Mouse (Mus musculus): ENCODE results near the gene Ctnnd2. TPM values are rescaled to one million over a fixed set of nuclear protein-coding genes. Genes with fewer than 3 reads are reported as not detected.
"Not testable (repeated sequence)": the region's sequence is repeated elsewhere in the genome, so short reads cannot be mapped to it uniquely, and the experiment has no call there.

Ctnnd2 gene
- 124 and 135 TPM in 2 replicates for polyA plus RNA-seq (2012; rRNA removed)

DNA sequence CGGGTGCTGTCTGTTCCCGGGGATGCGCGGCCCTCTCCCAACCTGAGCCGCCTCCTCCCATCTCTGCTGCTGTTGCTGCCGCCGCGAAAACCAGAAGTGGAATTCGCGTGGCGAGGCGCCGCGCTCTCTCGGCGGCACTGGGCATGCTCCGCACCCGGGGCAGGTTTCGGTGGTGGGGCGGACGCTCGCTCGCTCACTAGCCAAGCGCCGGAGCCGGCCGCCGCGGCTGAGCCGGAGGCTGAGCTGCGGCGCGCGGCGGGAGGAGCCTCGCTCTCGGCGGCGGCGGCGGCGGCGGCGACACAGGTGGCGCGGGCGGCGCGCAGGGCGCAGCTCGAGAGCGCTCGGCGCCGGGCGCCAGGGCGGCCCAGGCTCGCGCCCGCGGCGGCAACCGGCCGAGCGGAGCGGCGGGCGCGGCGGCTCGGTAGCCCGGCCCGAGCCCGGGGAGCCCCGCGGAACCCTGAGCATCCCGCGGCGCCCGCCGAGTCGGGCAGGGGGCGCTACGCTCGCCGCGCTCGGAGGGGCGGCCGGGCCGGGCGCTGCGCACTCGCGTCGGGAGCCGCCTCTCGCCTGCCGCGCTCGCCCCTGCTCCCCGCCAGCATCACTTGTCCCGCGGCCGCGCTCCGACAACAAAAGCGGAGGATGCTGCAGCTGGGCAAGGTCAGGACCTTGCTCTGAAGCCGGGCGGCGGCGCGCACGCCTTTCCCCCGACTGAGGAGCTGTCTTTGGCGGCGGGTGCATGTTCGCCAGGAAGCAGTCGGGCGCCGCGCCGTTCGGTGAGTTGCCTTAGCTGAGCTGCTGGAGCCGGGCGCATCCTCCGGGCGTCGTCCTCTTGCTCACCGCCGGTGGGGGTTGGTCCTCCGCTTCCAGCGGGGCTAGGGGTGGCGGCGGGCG lies at the start of gene Ctnnd2:
Gene Ctnnd2, plus strand, starts transcription at position 203 of the 891 bp plus-strand sequence.
- DNase-seq (ENCODE audit: extremely low spot score in 1 of 2, low spot score in 1 of 2), result peak; percentile 67 to 90

- DNase-seq (ENCODE audit: extremely low spot score in 1 of 2, low spot score in 1 of 2), result no peak
Measured at GRCm38 (mm10) chr15:30130705-30131104, 41.7 kb upstream of the Ctnnd2 start.

GRCm38 (mm10) chr15:30139626-30140025 lies 32.8 kb upstream of the Ctnnd2 start:
- not testable (repeated sequence) for DNase-seq (ENCODE audit: extremely low spot score in 1 of 2, low spot score in 1 of 2)

DNA sequence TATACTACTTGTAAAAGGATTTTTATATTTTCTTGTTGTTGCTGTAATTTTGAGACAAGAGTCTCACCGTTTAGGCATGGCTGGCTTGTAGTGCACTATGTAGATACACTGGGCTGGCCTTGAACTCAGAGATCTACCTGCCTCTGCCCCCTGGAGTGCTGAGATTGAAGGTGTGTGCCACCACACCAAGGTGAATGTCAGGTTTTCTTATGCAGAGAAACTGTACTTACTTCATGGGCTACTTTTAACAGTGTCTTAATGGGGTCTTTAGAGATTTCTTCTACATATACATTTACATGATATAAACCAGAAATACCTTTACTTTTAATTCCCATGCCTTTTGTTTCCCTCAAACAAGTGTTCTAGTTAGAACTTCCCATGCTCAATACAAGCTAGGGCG lies 27.0 kb upstream of the Ctnnd2 start:
- no peak for DNase-seq (ENCODE audit: extremely low spot score in 1 of 2, low spot score in 1 of 2)

DNA sequence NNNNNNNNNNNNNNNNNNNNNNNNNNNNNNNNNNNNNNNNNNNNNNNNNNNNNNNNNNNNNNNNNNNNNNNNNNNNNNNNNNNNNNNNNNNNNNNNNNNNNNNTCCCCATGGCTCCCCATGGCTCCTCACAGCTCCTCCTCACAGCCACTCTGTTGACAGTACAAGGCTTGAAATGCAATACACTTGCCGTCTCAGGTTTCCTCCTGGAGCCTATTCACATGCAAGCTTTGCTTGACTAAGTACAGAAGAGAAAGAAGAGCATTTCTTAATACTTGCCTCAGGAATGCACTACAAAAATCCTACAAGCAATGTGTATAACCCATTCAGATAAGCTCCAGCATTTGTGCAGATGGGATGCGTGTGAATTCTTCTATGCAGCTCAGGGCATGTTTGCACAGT lies 20.2 kb upstream of the Ctnnd2 start:
- no peak for DNase-seq (ENCODE audit: extremely low spot score in 1 of 2, low spot score in 1 of 2)

DNA sequence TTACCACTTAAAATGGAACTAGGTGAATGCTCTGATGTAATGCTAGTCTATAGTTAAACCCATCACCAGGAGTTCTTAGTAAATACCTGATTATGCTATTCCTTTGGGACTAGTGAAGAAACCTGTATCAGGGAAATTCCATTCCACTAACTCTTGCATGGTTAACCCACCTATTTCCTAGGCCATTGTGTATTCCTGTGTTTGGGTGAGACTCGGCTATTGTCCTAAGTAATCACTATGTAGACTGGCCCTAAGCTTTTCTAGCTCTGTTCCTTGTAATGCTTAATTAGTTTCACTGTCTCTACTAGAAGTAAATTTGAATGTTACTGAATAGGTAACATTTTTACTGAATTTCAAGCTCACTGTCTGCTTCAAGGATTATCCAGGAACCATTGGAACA lies 14.4 kb upstream of the Ctnnd2 start:
- no peak for DNase-seq (ENCODE audit: extremely low spot score in 1 of 2, low spot score in 1 of 2)

DNA sequence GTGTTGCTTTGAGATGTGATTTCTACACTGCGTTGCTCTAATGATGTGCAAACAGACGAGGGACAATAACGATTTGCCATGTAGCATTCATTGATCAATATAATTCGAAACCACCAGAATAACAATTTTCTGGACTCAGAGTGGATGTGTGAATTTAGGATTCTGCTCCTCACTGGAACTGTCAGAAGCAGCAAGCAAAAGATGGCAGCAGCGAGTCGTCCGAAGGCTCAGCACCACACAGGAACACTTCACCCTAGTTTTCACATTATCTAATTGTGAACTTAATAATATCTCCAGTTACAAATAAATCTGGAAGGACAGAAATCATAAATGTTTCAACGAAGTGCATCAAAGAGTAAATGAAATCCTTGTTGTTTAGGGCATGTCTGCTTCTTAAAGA lies 2.4 kb upstream of the Ctnnd2 start:
- DNase-seq (ENCODE audit: extremely low spot score in 1 of 2, low spot score in 1 of 2), result peak in 1 of 2 experiments; percentile 50

DNA sequence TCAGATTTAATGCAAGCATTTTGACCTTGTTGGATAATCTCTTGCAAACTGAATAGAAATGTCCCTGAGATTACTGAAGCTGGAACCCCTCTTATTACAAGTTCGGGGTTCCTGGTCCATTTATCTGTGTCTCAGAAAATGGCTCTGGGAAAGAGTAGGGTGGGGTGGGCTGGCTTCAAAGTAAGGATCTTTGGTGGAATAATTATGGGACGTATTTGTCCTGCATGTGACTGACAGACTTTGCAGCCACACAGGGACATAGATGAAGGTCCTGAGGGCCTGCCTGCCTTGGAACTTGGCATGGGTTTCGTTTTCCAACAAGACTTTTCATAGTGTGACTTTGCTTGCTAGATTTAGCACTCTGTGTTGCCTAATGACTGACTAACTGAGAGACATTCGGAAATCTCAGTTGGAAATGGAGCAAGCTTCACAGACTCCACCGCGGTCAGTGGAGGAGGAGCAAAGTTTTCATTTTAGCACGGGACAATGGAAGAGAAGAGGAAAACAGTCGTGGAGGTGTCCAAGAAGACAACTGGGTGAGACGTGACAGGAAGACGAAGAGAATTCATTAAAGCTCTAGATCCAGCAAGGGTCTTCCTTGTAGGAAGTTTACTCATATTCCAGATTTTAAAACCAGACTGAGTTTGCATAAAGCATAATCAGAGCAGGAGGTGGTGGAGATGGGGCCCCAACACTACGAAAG lies 749 bp upstream of the Ctnnd2 start:
- DNase-seq (ENCODE audit: extremely low spot score in 1 of 2, low spot score in 1 of 2), result no peak

- peak in 1 of 2 experiments; percentile 34 for DNase-seq (ENCODE audit: extremely low spot score in 1 of 2, low spot score in 1 of 2)
Measured at GRCm38 (mm10) chr15:30173370-30173941, 1.1 kb downstream of the Ctnnd2 start.

DNA sequence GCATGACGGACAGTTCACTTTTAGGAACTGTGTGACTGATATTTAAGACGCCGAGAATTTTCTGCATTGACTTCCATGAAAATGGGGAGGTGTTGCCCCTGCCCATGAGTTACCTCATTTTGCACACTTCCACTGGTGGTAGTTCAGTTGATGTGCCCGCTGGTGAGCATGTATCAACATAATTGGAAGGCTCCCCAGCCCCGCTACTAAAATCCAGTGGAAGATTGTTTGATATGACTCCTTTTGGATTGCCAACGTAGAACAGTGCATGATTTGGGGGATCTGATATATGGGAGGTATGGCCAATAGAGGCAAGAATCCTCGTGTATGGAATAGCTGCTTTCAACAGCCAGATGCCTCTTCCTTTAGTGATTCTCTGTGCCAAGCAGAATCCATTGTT lies 1.9 kb downstream of the Ctnnd2 start:
- no peak for DNase-seq (ENCODE audit: extremely low spot score in 1 of 2, low spot score in 1 of 2)

DNA sequence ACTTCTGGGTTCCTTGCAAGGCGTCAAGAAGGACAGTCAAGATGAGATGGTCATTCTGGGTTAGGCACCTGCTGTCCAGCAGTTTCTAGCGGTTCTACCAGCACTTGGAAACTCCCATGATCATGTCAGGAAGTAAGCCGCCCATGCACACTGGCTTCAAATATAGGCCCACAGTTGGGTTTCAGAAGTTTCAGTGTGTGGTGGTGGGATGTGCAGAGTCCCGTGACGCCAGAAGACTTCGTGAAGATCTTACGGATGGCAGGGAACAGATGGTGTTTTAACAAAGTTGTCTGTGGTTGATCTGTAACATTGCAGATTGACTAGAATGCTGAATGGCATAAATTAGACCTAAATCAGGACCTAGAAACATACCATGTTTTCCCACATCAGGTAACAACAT lies 11.6 kb downstream of the Ctnnd2 start:
- DNase-seq (ENCODE audit: extremely low spot score in 1 of 2, low spot score in 1 of 2), result peak in 1 of 2 experiments; percentile 64

DNA sequence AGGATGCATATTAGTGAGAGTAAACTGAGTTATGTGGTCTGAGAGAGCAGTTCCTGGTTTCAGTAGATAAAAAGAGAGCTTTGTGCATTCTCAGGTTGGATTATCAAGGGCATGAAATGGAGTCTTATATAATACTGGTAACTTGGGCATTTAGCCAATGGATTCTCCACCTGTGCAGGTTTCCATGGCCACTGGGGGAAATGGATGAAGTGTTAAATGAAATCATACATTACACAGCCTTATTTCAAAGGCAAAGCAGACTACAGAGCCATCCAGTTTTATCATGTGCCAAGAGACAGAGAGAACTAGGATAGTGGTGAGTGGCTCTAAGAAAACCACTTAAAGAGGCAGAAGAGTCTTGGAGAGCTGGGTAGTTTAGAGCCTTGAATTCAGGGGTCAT lies 18.5 kb downstream of the Ctnnd2 start:
- no peak for DNase-seq (ENCODE audit: extremely low spot score in 1 of 2, low spot score in 1 of 2)

DNA sequence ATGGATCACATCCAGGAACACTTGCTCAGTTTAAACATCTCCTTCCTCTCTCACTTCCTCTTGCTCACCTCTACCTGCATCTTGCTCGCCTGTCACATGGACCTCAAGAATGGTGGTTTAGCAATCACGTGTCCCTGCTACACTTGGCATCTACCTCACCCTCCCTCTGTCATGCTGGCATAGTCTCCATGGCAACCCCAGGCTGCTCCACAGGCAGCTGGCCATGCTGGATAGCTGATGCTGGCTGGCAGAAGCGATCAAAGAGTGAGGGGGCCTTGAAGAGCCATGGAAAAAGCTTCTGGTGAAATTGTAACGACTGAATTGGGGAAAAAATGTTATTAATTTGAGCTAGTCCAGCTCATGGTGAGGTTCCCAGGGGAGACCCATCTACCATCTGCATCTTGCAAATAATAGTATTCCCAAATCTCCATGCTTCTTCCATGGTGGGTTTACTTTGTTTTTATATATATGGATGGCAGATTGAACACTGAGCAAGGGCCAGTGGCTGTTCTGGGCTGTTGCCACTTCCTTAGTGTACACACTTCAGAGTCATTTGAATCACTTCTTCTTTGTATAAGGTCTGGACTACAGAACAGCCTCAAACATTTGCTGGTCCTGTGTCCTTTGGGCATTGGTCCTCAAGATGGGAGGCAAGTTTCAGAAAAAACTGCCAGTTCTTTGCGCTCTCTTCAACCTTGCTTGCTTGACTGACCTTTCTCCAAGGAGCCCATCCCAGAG lies 19.7 kb downstream of the Ctnnd2 start:
- DNase-seq (ENCODE audit: extremely low spot score in 1 of 2, low spot score in 1 of 2), result peak in 1 of 2 experiments; percentile 66

DNA sequence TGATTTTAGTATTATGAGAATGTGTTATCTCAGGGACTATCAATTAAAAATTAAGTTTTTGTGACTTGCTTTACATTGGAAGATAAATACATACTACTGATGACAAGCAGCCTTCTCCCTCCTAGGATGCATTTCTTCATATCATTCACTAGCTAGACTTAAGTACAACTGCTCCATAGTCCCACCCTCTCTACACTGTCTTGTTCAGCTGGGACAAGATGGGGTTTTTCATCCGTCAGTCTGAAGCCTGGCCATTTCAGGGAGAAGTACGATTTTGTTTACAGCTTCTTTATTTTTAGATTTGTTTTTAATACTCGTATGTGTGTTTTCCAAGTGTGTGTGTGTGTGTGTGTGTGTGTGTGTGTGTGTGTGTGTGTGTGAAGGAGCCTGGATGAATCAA lies 26.0 kb downstream of the Ctnnd2 start:
- no peak for DNase-seq (ENCODE audit: extremely low spot score in 1 of 2, low spot score in 1 of 2)

- peak in 1 of 2 experiments; percentile 28 for DNase-seq (ENCODE audit: extremely low spot score in 1 of 2, low spot score in 1 of 2)
Measured at GRCm38 (mm10) chr15:30199785-30200184, 27.4 kb downstream of the Ctnnd2 start.

GRCm38 (mm10) chr15:30201211-30201610 lies 28.8 kb downstream of the Ctnnd2 start:
- no peak for DNase-seq (ENCODE audit: extremely low spot score in 1 of 2, low spot score in 1 of 2)

GRCm38 (mm10) chr15:30201617-30202016 lies 29.2 kb downstream of the Ctnnd2 start:
- no peak for DNase-seq (ENCODE audit: extremely low spot score in 1 of 2, low spot score in 1 of 2)

DNA sequence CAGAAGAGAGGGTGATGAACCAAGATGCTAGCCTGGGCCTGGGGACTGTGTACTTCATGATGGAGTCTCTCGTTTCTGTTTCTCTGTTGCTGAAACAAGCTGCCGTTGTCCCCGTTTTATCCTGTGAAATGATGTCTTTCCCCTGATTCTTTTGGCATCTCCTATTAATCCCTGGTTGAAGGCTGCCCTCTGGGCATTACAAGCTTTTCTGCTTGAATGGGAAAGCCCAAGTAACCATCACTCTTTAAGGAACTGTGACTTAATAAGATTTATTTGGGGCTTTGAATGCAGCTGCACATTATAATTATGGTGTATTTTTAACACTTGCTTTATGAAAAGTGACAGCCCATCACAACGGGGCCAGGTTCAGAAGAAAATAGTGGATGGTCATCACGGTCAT lies 40.4 kb downstream of the Ctnnd2 start:
- no peak for DNase-seq (ENCODE audit: extremely low spot score in 1 of 2, low spot score in 1 of 2)

GRCm38 (mm10) chr15:30215871-30216270 lies 43.5 kb downstream of the Ctnnd2 start:
- no peak for DNase-seq (ENCODE audit: extremely low spot score in 1 of 2, low spot score in 1 of 2)

GRCm38 (mm10) chr15:30229112-30229511 lies 56.7 kb downstream of the Ctnnd2 start:
- DNase-seq (ENCODE audit: extremely low spot score in 1 of 2, low spot score in 1 of 2), result no peak

Data from frontal cortex, adult 2 months (tissue).